Mouse (Mus musculus): ENCODE measurements around the gene Exoc6. TPM values are rescaled to one million over a fixed set of nuclear protein-coding genes. Genes with fewer than 3 reads are reported as not detected.

The Exoc6 gene
- total RNA-seq, 4 experiments from 2014 or later, result 30.2 to 36.9 (median 32.5) TPM

DNA sequence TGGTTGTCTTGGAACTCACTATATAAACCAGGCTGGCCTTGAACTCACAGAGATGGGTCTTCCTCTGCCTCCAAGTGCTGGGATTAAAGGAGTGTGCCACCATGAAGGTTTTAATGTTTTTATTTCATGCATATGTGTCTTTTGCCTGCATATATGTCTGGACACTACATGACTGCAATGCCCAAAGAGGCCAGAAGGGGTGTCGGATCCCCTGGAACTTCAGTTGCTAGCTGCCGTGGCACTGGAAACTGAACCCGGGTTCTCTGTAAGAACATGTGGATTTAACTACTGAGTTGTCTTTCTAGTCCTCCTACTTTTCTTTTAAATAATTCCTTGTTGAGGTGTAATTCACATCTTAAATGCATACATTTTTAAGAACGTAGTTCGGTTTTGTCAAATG lies 174.4 kb downstream of the Exoc6 start:
- DNase-seq (ENCODE audit: low spot score), result no peak

DNA sequence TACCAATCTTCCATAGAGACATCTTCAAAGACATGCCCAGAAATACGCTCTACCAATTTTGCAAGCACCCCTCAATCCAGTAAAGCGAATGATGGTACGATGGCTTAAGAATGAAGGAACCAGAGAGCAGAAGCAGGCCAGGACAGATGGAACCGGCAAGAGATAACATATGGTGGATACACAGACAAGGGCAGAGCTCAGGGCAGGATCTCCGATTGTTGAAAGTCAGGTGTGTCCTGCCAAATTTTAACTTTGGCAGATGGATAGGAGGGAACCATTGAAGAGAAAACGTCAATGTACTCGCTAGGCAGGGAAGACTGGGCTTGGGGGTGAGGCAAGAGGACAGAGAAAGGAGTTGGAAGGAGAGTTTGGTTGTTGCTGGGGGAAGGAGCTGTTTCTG lies 176.4 kb downstream of the Exoc6 start:
- DNase-seq (ENCODE audit: low spot score), result no peak

- no peak for DNase-seq (ENCODE audit: low spot score)
These were observed 177.1 kb downstream of the Exoc6 start for GRCm38 (mm10) chr19:37727366-37727765.

Other genes starting within 250 kb of the Exoc6 start
- 100 to 1,000 TPM in 1 of 4 experiments, 10 to 100 TPM in 3; 54.5 to 105 (median 65.6) TPM for gene Ide, start 212.6 kb upstream of the Exoc6 start, total RNA-seq (2022)
- under 1 TPM; 0.19 to 0.80 (median 0.44) TPM for gene Kif11, start 174.0 kb upstream of the Exoc6 start, total RNA-seq (2022)
- 1 to 10 TPM; 3.0 to 4.1 (median 3.5) TPM for gene Hhex, start 115.6 kb upstream of the Exoc6 start, total RNA-seq (2022)
- gene Cyp26c1, start 135.2 kb downstream of the Exoc6 start, total RNA-seq (2022), result not detected
- under 1 TPM in 2 of 4 experiments, not detected in 2; 0.14 to 0.25 TPM for gene Cyp26a1, start 147.4 kb downstream of the Exoc6 start, total RNA-seq (2022)